Mouse (Mus musculus) cerebellum, adult 2 months (tissue): ENCODE measurements at regions not wholly inside any gene's neighbourhood (a gene's known extent, or its start where the extent isn't known, plus 50 kb on each side); places are given as distances from the start of the nearest gene placed in this dataset.
"Not testable (repeated sequence)": the region's sequence is repeated elsewhere in the genome, so short reads cannot be mapped to it uniquely, and the experiment has no call there.

Experiments used
- DNase-seq, 2 experiments: peaks; one replicate each; pipeline ENCODE4 v3.0.0; 2021
- H3K27ac ChIP-seq: fragments of 200-500 bp; 2 replicates; pipeline ENCODE4 v1.5.1; 2012; ENCODE audit warnings: low read length, control low read depth, inconsistent platforms; ENCODE audit not compliant: insufficient read depth
- H3K27me3 ChIP-seq: fragments of 200-500 bp; 2 replicates; pipeline ENCODE4 v1.6.1; 2012; ENCODE audit warnings: inconsistent platforms, mild to moderate bottlenecking, low read length, moderate library complexity; ENCODE audit not compliant: control insufficient read depth, insufficient read depth
- H3K4me1 ChIP-seq: fragments of 200-500 bp; 2 replicates; pipeline ENCODE4 v1.6.1; 2011; ENCODE audit warnings: low read length; ENCODE audit not compliant: control insufficient read depth, insufficient read depth
- H3K4me3 ChIP-seq: fragments of 200-500 bp; replicated peaks from 2 replicates; pipeline ENCODE3; 2011; ENCODE audit warnings: mild to moderate bottlenecking, low read depth, low read length, control low read depth; ENCODE audit not compliant: insufficient read depth
- CTCF ChIP-seq: fragments of 200-500 bp; IDR thresholded peaks from 2 replicates; pipeline ENCODE4 v1.5.1; 2011; ENCODE audit warnings: low read depth, mild to moderate bottlenecking, control low read depth, low read length, moderate library complexity, borderline replicate concordance; ENCODE audit not compliant: insufficient read depth
- POLR2A ChIP-seq: fragments of 200-500 bp; IDR thresholded peaks from 2 replicates; pipeline ENCODE4 v1.6.1; 2011; ENCODE audit warnings: low read length, control low read depth, borderline replicate concordance; ENCODE audit not compliant: insufficient read depth
- WGBS: fragments of 180-500 bp; shearing (Covaris S2); methylation state at CpG from one replicate; pipeline ENCODE4 v1.1.7; 2018; 5-methylcytosine and 5-hydroxymethylcytosine counted together

- no peak overlapping the region for H3K4me3 ChIP-seq
- WGBS, result 77% methylated on average over 5 of the region's 5 CpGs
- H3K4me1 ChIP-seq, result peaks cover 5% of the 10 kb centered on the region; the same call in 1 of the 2 replicates
- H3K27ac ChIP-seq, result no peak overlapping the region
- TF ChIP-seq POLR2A (no peak), CTCF (no peak)
- no peak for DNase-seq
- no peaks in the 10 kb centered on the region for H3K27me3 ChIP-seq
Measured at GRCm38 (mm10) chr14:76735997-76736396, 179.3 kb upstream of the Serp2 start.

- Histone ChIP-seq H3K4me1 (peaks cover 5% of the 10 kb centered on the region; the same call in 1 of the 2 replicates), H3K27me3 (no peaks in the 10 kb centered on the region), H3K27ac (no peak overlapping the region), H3K4me3 (no peak overlapping the region)
- no peak for DNase-seq
- 74% methylated on average over 4 of the region's 4 CpGs for WGBS
- TF ChIP-seq POLR2A, result no peak
- no peak for TF ChIP-seq CTCF
Measured at GRCm38 (mm10) chr14:76735107-76735506, 178.4 kb upstream of the Serp2 start.

GRCm38 (mm10) chr14:76733258-76733823, 176.7 kb upstream of the Serp2 start:
- DNase-seq, result no peak
- H3K4me3 ChIP-seq, result no peak overlapping the region
- no peak overlapping the region for H3K27ac ChIP-seq
- TF ChIP-seq CTCF (no peak), POLR2A (no peak)
- no peaks in the 10 kb centered on the region for H3K27me3 ChIP-seq
- peaks cover 5% of the 10 kb centered on the region; the same call in 1 of the 2 replicates for H3K4me1 ChIP-seq
- WGBS, result 85% methylated on average over 8 of the region's 8 CpGs

GRCm38 (mm10) chr14:76731096-76731986, 174.7 kb upstream of the Serp2 start:
- 59% methylated on average over 19 of the region's 19 CpGs for WGBS
- peak in 1 of 2 experiments; percentile 45 for DNase-seq

GRCm38 (mm10) chr14:76725844-76726243, 169.2 kb upstream of the Serp2 start:
- no peak for TF ChIP-seq CTCF
- no peak for TF ChIP-seq POLR2A
- H3K4me3 ChIP-seq, result no peak overlapping the region
- H3K27me3 ChIP-seq, result no peaks in the 10 kb centered on the region

More at GRCm38 (mm10) chr14:76731096-76731986, 174.7 kb upstream of the Serp2 start:
- TF ChIP-seq POLR2A, result no peak
- TF ChIP-seq CTCF, result no peak
- H3K4me1 ChIP-seq, result peaks cover 5% of the 10 kb centered on the region; the same call in 1 of the 2 replicates
- H3K27ac ChIP-seq, result no peak overlapping the region
- no peaks in the 10 kb centered on the region for H3K27me3 ChIP-seq
- H3K4me3 ChIP-seq, result no peak overlapping the region

GRCm38 (mm10) chr14:76725231-76725630, 168.5 kb upstream of the Serp2 start:
- not testable (repeated sequence) for H3K27me3 ChIP-seq, H3K27ac ChIP-seq, H3K4me1 ChIP-seq, H3K4me3 ChIP-seq
- peak in 1 of 2 experiments; percentile 36 for DNase-seq
- 72% methylated on average over 4 of the region's 4 CpGs for WGBS

More at GRCm38 (mm10) chr14:76725844-76726243, 169.2 kb upstream of the Serp2 start:
- Histone ChIP-seq H3K27ac (no peak overlapping the region), H3K4me1 (no peaks in the 10 kb centered on the region)
- 97% methylated on average over 2 of the region's 2 CpGs for WGBS
- no peak for DNase-seq

- 80% methylated on average over 8 of the region's 8 CpGs for WGBS
- no peaks in the 10 kb centered on the region for H3K4me1 ChIP-seq
- H3K27me3 ChIP-seq, result no peaks in the 10 kb centered on the region
- no peak for DNase-seq
- TF ChIP-seq CTCF, result no peak
- no peak for TF ChIP-seq POLR2A
- H3K4me3 ChIP-seq, result no peak overlapping the region
- H3K27ac ChIP-seq, result no peak overlapping the region
Measured at GRCm38 (mm10) chr14:76724826-76725225, 168.1 kb upstream of the Serp2 start.

GRCm38 (mm10) chr14:76724395-76724794, 167.7 kb upstream of the Serp2 start:
- 90% methylated on average over 8 of the region's 8 CpGs for WGBS
- no peak for DNase-seq
- TF ChIP-seq CTCF, result no peak
- TF ChIP-seq POLR2A, result no peak
- H3K27ac ChIP-seq, result no peak overlapping the region
- no peaks in the 10 kb centered on the region for H3K27me3 ChIP-seq
- H3K4me1 ChIP-seq, result no peaks in the 10 kb centered on the region
- no peak overlapping the region for H3K4me3 ChIP-seq
